Mouse (Mus musculus) liver, embryonic 14.5 days (tissue): ENCODE results near the gene Zc3h18. TPM values are rescaled to one million over a fixed set of nuclear protein-coding genes. Genes with fewer than 3 reads are reported as not detected.
A peak's percentile ranks its signal among the peaks of the same experiment; 100 is the strongest.

Source experiments
- ATAC-seq: fragments of 200-750 bp; cut with Nextera tagmentation; 2 replicates; pipeline ENCODE4 v1.8.0; 2017; ENCODE audit warnings: moderate number of reproducible peaks, mild to moderate bottlenecking, moderate library complexity; ENCODE audit not compliant: insufficient read depth
- DNase-seq, 3 experiments: peaks; one replicate each; pipeline ENCODE4 v3.0.0-alpha.2; 2012 to 2013; ENCODE audit warnings: low read depth in 3 of 3, low spot score in 3 of 3
- H3K27ac ChIP-seq: fragments of 300-500 bp; sonication (generic); 2 replicates; pipeline ENCODE4 v1.5.1; 2014; ENCODE audit warnings: moderate library complexity, mild to moderate bottlenecking, control low read depth, inconsistent platforms
- H3K27me3 ChIP-seq: fragments of 300-500 bp; sonication (generic); 2 replicates; pipeline ENCODE4 v1.6.1; 2014; ENCODE audit warnings: mild to moderate bottlenecking, low read length, moderate library complexity; ENCODE audit not compliant: control insufficient read depth, insufficient read depth
- H3K36me3 ChIP-seq: fragments of 300-500 bp; sonication (generic); replicated peaks from 2 replicates; pipeline ENCODE4 v1.6.1; 2014; ENCODE audit warnings: low read depth; ENCODE audit not compliant: control insufficient read depth, insufficient read depth
- H3K4me1 ChIP-seq, 2 experiments: fragments of 200-500 bp in 1 of 2; fragments of 300-500 bp in 1 of 2; sonication (generic) in 1 of 2; replicated peaks; 2 replicates each; pipeline ENCODE4 v1.6.1; 2012 to 2014; ENCODE audit warnings: antibody characterized with exemption in 1 of 2, inconsistent platforms in 1 of 2, low read length in 1 of 2; ENCODE audit not compliant: control insufficient read depth in 2 of 2, insufficient read depth in 2 of 2
- H3K4me2 ChIP-seq: fragments of 300-500 bp; sonication (generic); 2 replicates; pipeline ENCODE4 v1.6.1; 2014; ENCODE audit warnings: low read depth, mild to moderate bottlenecking, control low read depth, moderate library complexity
- H3K4me3 ChIP-seq, 2 experiments: fragments of 200-500 bp in 1 of 2; fragments of 300-500 bp in 1 of 2; sonication (generic) in 1 of 2; 2 replicates each; pipeline ENCODE4 v1.5.1; 2012 to 2014; ENCODE audit warnings: low read depth in 2 of 2, low read length in 2 of 2, mild to moderate bottlenecking in 2 of 2, control low read depth in 1 of 2, inconsistent platforms in 1 of 2, moderate library complexity in 1 of 2; ENCODE audit not compliant: insufficient read depth in 1 of 2
- H3K9ac ChIP-seq: fragments of 300-500 bp; sonication (generic); replicated peaks from 2 replicates; pipeline ENCODE4 v1.6.1; 2014; ENCODE audit warnings: mild to moderate bottlenecking, control low read depth, moderate library complexity
- H3K9me3 ChIP-seq: fragments of 300-500 bp; sonication (generic); 2 replicates; pipeline ENCODE4 v1.6.1; 2016; ENCODE audit warnings: low read length, mixed read lengths; ENCODE audit not compliant: control insufficient read depth
- CTCF ChIP-seq: IDR thresholded peaks from 2 replicates; pipeline ENCODE4 v1.5.1; 2016; ENCODE audit warnings: antibody characterized with exemption, low read depth, control low read depth
- EP300 ChIP-seq: IDR thresholded peaks from 2 replicates; pipeline ENCODE4 v1.6.1; 2016; ENCODE audit warnings: antibody characterized with exemption, low read depth
- WGBS: fragments of 180-500 bp; shearing (Covaris S2); extraction: QIAGEN DNeasy Blood & Tissue Kit; methylation state at CpG from one replicate; pipeline ENCODE4 v1.1.7; 2014; ENCODE audit not compliant: insufficient replicate concordance; 5-methylcytosine and 5-hydroxymethylcytosine counted together
- polyA plus RNA-seq, 2 experiments: library from polyadenylated mRNA; depleted of rRNA in 1 of 2; stranded (reverse) in 1 of 2; unstranded in 1 of 2; fragments of >200 nt; fragmentation: Nextera tagmentation in 1 of 2; extraction: Ambion mirVana in 1 of 2; gene quantifications; 2 replicates each; pipeline versions ENCODE4 v1.2.1 to v1.2.3; 2012 to 2014

Gene Zc3h18
- polyA plus RNA-seq, 2 experiments, result 12.8 to 20.4 TPM

GRCm38 (mm10) chr8:122393717-122394116 lies 17.3 kb downstream of the Zc3h18 start:
- Histone ChIP-seq H3K9me3 (no peaks in the 10 kb centered on the region), H3K4me1 (no peaks in the 10 kb centered on the region), H3K27ac (no peak overlapping the region), H3K36me3 (peaks cover 45% of the 10 kb centered on the region), H3K27me3 (no peaks in the 10 kb centered on the region), H3K9ac (no peak overlapping the region), H3K4me3 (no peak overlapping the region), H3K4me2 (no peak overlapping the region)
- TF ChIP-seq EP300, result no peak
- TF ChIP-seq CTCF, result no peak
- ATAC-seq, result no peak
- DNase-seq, result no peak

DNA sequence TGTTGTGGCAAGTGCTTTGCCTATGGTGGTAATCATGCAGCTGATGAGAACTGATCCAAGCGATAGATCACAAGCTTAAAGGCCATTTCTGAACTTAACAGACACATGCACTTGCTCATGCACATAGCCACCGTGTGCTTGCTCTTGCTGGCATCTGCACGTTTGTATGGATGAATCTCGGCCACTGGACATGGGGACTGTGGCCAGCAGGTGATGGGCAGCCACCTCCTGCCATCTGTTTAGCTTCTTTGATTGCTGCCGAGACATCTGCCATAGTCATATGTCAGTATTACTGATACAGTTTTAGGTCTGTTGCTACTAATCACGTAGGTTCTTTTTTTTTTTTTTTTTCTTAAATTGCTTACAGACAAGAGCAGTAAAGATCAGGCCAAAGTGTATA lies 18.9 kb downstream of the Zc3h18 start:
- DNase-seq (no peak), ATAC-seq (no peak)
- Histone ChIP-seq H3K27me3 (no peaks in the 10 kb centered on the region), H3K9ac (no peak overlapping the region), H3K4me3 (no peak overlapping the region), H3K4me1 (no peaks in the 10 kb centered on the region), H3K27ac (no peak overlapping the region), H3K4me2 (no peak overlapping the region), H3K9me3 (no peaks in the 10 kb centered on the region), H3K36me3 (peaks cover 47% of the 10 kb centered on the region)
- WGBS, result 87% methylated on average over 6 of the region's 6 CpGs
- no peak for TF ChIP-seq EP300
- no peak for TF ChIP-seq CTCF

GRCm38 (mm10) chr8:122398186-122398585 lies 21.8 kb downstream of the Zc3h18 start:
- H3K4me3 ChIP-seq, result no peak overlapping the region
- H3K4me1 ChIP-seq, result no peaks in the 10 kb centered on the region
- TF ChIP-seq CTCF, result no peak
- no peak for TF ChIP-seq EP300
- no peak for DNase-seq
- no peaks in the 10 kb centered on the region for H3K27me3 ChIP-seq
- no peaks in the 10 kb centered on the region for H3K9me3 ChIP-seq
- no peak overlapping the region for H3K27ac ChIP-seq
- ATAC-seq, result no peak
- H3K9ac ChIP-seq, result no peak overlapping the region
- no peak overlapping the region for H3K4me2 ChIP-seq
- peaks cover 65% of the 10 kb centered on the region for H3K36me3 ChIP-seq
- WGBS, result 89% methylated on average over 9 of the region's 9 CpGs

DNA sequence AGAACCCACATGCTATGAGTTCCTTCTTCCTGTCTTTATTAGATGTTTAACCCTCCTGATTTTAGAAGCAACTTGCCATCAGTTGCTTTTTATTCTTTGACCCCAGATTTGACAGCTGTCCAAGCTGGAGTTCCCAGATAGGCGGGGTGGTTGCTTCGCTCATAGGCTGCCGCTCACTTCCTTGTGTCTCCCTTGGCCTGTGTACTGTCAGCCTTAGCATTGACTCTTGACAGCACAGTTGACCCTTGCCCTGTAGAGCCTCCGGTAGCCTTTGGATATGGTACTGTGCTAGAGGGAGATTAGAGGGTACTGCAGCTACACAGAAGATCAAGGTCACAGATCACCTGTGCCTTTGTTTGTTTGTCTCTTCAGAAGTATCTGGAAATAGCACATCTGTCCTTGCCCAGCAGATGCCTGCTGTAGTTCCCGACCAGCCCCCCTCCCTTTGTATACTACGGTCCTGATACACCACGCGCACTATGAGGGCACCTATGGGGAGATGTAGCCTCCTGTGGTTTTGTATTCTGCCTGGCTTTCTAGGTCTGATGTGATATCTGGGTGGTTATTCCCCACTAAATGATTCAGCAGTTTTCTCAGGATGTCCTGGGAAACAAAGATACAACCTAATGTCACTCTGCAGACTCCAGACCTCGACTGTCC lies 28.9 kb downstream of the Zc3h18 start:
- Histone ChIP-seq H3K4me3 (no peak overlapping the region), H3K9ac (no peak overlapping the region), H3K4me2 (no peak overlapping the region), H3K4me1 (peaks cover 0 to 7% of the 10 kb centered on the region in 2 experiments; a peak in 3 of 4 replicates), H3K27me3 (no peaks in the 10 kb centered on the region), H3K36me3 (peaks cover 89% of the 10 kb centered on the region), H3K27ac (no peak overlapping the region), H3K9me3 (no peaks in the 10 kb centered on the region)
- TF ChIP-seq EP300 (no peak), CTCF (no peak)
- WGBS, result 29% methylated on average over 9 of the region's 9 CpGs
- ATAC-seq (peak; percentile 55; the same call in 1 of the 2 replicates), DNase-seq (no peak)

DNA sequence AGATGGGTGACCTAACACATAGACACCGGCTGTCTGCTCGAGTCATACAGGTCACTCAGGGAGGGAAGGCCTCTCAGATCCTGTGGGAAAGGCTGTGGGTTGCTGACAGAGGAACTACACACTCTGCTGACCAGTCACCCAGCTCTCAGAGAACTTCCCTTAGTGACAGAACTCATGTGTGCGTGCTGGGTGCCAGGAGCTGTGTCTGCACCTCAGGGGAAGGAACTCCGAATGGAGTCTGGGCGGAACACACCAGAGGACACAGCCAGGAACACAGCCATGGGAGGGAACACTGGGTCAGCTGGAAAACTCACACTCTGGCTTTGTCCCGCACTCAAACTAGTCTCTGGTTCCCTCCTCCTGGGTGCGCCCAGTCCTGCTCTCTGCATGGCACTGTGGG lies 31.3 kb downstream of the Zc3h18 start:
- peaks cover 89% of the 10 kb centered on the region for H3K36me3 ChIP-seq
- no peak for TF ChIP-seq CTCF
- no peak for TF ChIP-seq EP300
- H3K27me3 ChIP-seq, result no peaks in the 10 kb centered on the region
- WGBS, result 81% methylated on average over 7 of the region's 7 CpGs
- H3K4me2 ChIP-seq, result no peak overlapping the region
- DNase-seq (no peak), ATAC-seq (no peak)
- H3K4me1 ChIP-seq, result peaks cover 0 to 7% of the 10 kb centered on the region in 2 experiments; a peak in 3 of 4 replicates
- H3K9me3 ChIP-seq, result no peaks in the 10 kb centered on the region
- no peak overlapping the region for H3K9ac ChIP-seq
- no peak overlapping the region for H3K4me3 ChIP-seq
- no peak overlapping the region for H3K27ac ChIP-seq
